Mouse (Mus musculus) limb, embryonic 14.5 days (tissue): ENCODE measurements around the gene Rufy4. TPM values are rescaled to one million over a fixed set of nuclear protein-coding genes. Genes with fewer than 3 reads are reported as not detected.

ENCODE experiments used
- ATAC-seq: fragments of 200-750 bp; cut with Nextera tagmentation; 2 replicates; pipeline ENCODE4 v1.8.0; 2017; ENCODE audit warnings: low read depth, moderate number of reproducible peaks, moderate TSS enrichment; ENCODE audit not compliant: low FRiP score
- DNase-seq: peaks from one replicate; pipeline ENCODE4 v3.0.0-alpha.2; 2015; ENCODE audit warnings: low spot score
- H3K27ac ChIP-seq: fragments of 300-500 bp; sonication (generic); replicated peaks from 2 replicates; pipeline ENCODE4 v1.5.1; 2014; ENCODE audit warnings: low read depth, mild to moderate bottlenecking, low read length, moderate library complexity, mixed read lengths
- H3K27me3 ChIP-seq: fragments of 300-500 bp; sonication (generic); 2 replicates; pipeline ENCODE4 v1.6.1; 2014; ENCODE audit warnings: low read length, mixed read lengths; ENCODE audit not compliant: control insufficient read depth, insufficient read depth
- H3K36me3 ChIP-seq: fragments of 300-500 bp; sonication (generic); 2 replicates; pipeline ENCODE4 v1.6.1; 2014; ENCODE audit warnings: mild to moderate bottlenecking, low read length, moderate library complexity, mixed read lengths; ENCODE audit not compliant: control insufficient read depth, insufficient read depth
- H3K4me1 ChIP-seq: fragments of 300-500 bp; sonication (generic); 2 replicates; pipeline ENCODE4 v1.6.1; 2014; ENCODE audit warnings: antibody characterized with exemption, low read length, mixed read lengths; ENCODE audit not compliant: control insufficient read depth, insufficient read depth
- H3K4me2 ChIP-seq: fragments of 300-500 bp; sonication (generic); replicated peaks from 2 replicates; pipeline ENCODE4 v1.6.1; 2014; ENCODE audit warnings: low read depth, mild to moderate bottlenecking, low read length, moderate library complexity; ENCODE audit not compliant: severe bottlenecking
- H3K4me3 ChIP-seq: fragments of 300-500 bp; sonication (generic); replicated peaks from 2 replicates; pipeline ENCODE4 v1.5.1; 2014; ENCODE audit warnings: low read length
- H3K9ac ChIP-seq: fragments of 300-500 bp; sonication (generic); 2 replicates; pipeline ENCODE4 v1.6.1; 2014; ENCODE audit warnings: mild to moderate bottlenecking, low read depth, low read length, moderate library complexity; ENCODE audit not compliant: severe bottlenecking
- H3K9me3 ChIP-seq: fragments of 300-500 bp; sonication (generic); 2 replicates; pipeline ENCODE4 v1.6.1; 2016; ENCODE audit warnings: low read length; ENCODE audit not compliant: control insufficient read depth
- POLR2A ChIP-seq: fragments of 200-500 bp; IDR thresholded peaks from 2 replicates; pipeline ENCODE4 v1.8.0; 2012; ENCODE audit warnings: inconsistent platforms, mild to moderate bottlenecking, moderate library complexity, borderline replicate concordance; ENCODE audit not compliant: insufficient read depth, insufficient read length; ENCODE audit errors: extremely low read depth
- WGBS: fragments of 180-500 bp; shearing (Covaris S2); extraction: QIAGEN DNeasy Blood & Tissue Kit; methylation state at CpG from one replicate; pipeline ENCODE4 v1.1.7; 2014; 5-methylcytosine and 5-hydroxymethylcytosine counted together
- polyA plus RNA-seq, 2 experiments: library from polyadenylated mRNA; depleted of rRNA in 1 of 2; stranded (reverse) in 1 of 2; unstranded in 1 of 2; fragments of >200 nt; fragmentation: Nextera tagmentation in 1 of 2; extraction: Ambion mirVana in 1 of 2; gene quantifications; 2 replicates each; pipeline versions ENCODE4 v1.2.1 to v1.2.3; 2012 to 2014

Gene Rufy4
- polyA plus RNA-seq, 2 experiments: 0.48 to 0.65 TPM

- Histone ChIP-seq H3K27ac (no peak overlapping the region), H3K4me2 (no peak overlapping the region), H3K27me3 (peaks cover 10% of the 10 kb centered on the region; the same call in 1 of the 2 replicates), H3K36me3 (no peaks in the 10 kb centered on the region), H3K4me1 (no peaks in the 10 kb centered on the region; the same call in 1 of the 2 replicates), H3K9me3 (no peaks in the 10 kb centered on the region), H3K4me3 (no peak overlapping the region), H3K9ac (no peak overlapping the region)
- 44% methylated on average over 9 of the region's 9 CpGs for WGBS
- TF ChIP-seq POLR2A: no peak
- DNase-seq: no peak
- no peak for ATAC-seq
These were observed 3.3 kb upstream of the Rufy4 start for GRCm38 (mm10) chr1:74121821-74122576.

GRCm38 (mm10) chr1:74123215-74123614 lies 2.1 kb upstream of the Rufy4 start:
- H3K27ac ChIP-seq: no peak overlapping the region
- no peak overlapping the region for H3K4me3 ChIP-seq
- no peaks in the 10 kb centered on the region; the same call in 1 of the 2 replicates for H3K4me1 ChIP-seq
- no peaks in the 10 kb centered on the region for H3K9me3 ChIP-seq
- H3K36me3 ChIP-seq: no peaks in the 10 kb centered on the region
- no peak for ATAC-seq
- WGBS: 63% methylated on average over 8 of the region's 8 CpGs
- H3K4me2 ChIP-seq: no peak overlapping the region
- TF ChIP-seq POLR2A: no peak
- DNase-seq: no peak
- H3K9ac ChIP-seq: no peak overlapping the region
- H3K27me3 ChIP-seq: peaks cover 10% of the 10 kb centered on the region; the same call in 1 of the 2 replicates

- TF ChIP-seq POLR2A: no peak
- 2% methylated on average over 66 of the region's 84 CpGs for WGBS
- peak within 1 kb of the TSS; percentile 64 for H3K9ac ChIP-seq
These were observed 1.0 kb upstream of the Rufy4 start, which contains the start of gene Tns1 for GRCm38 (mm10) chr1:74124021-74124981. Gene Tns1, minus strand, starts transcription at chr1:74124449.

GRCm38 (mm10) chr1:74130883-74131659 lies 5.7 kb downstream of the Rufy4 start:
- H3K36me3 ChIP-seq: no peaks in the 10 kb centered on the region
- no peak overlapping the region for H3K27ac ChIP-seq
- DNase-seq (no peak), ATAC-seq (no peak)
- WGBS: 82% methylated on average over 8 of the region's 8 CpGs
- H3K4me1 ChIP-seq: no peaks in the 10 kb centered on the region
- H3K27me3 ChIP-seq: no peaks in the 10 kb centered on the region
- no peak overlapping the region for H3K4me3 ChIP-seq
- no peak for TF ChIP-seq POLR2A
- no peaks in the 10 kb centered on the region for H3K9me3 ChIP-seq
- no peak overlapping the region for H3K4me2 ChIP-seq
- no peak overlapping the region for H3K9ac ChIP-seq

More at GRCm38 (mm10) chr1:74124021-74124981, 1.0 kb upstream of the Rufy4 start, which contains the start of gene Tns1:
- Histone ChIP-seq H3K36me3 (no peaks in the 10 kb centered on the region), H3K4me1 (no peaks in the 10 kb centered on the region; the same call in 1 of the 2 replicates), H3K9me3 (no peaks in the 10 kb centered on the region), H3K4me2 (peak within 1 kb of the TSS; percentile 94), H3K4me3 (peak within 1 kb of the TSS; percentile 52), H3K27me3 (peaks cover 10% of the 10 kb centered on the region; the same call in 1 of the 2 replicates), H3K27ac (no peak within 1 kb of the TSS)
- ATAC-seq: peak; percentile 77
- peak; percentile 41 for DNase-seq
